In the genomic region with DNA sequence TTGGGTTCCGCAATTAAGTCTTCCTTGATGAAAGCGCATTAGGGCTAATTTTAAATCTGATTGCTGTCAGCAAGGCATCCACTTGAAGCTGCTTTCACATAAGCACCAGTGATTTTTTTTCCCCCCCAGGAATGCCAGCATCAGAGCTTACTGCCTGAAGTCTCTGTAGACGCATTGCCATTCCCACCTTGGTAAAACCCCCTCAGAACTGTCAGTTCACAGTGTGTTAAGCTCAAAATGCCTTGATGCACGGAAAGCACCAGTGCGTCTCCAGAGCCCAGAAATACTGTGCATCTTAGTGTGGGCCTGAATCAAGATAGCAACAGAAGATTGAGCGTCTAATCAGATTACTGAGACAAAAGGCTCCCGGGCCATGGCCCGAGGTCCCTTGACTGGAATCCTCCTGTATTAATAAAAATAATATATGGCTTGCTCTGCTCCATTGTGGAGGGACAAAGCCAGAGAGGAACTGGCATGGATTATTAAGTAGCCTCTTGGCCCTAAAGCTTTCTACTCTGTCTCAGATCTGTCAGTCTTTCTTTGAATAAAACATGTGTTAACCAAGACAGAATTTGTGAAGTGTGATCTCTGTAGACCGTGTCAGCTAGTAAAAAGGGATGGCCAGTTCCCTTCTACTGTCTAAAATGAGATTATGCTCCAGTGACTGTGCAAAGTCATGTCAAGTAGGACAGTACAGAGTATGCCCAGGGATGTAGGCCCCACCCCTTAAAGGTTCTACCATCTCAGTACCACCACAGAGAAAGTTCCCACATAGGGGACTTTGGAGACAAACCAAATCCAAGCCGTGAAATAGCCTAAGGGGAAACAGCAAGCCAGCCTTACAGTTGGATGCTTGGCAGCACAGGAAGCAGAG, we compare ENCODE assay signal across 17 mouse cellular contexts.
A peak's percentile ranks its signal among the peaks of the same experiment; 100 is the strongest.
DNase-seq lines count a peak whose midpoint lies in the region; ATAC-seq lines count a peak whose summit lies in the region.
"Had no signal": no experiment of that assay in that cellular context is flagged by ENCODE, and none has a peak within 500 bp of the region (broad histone marks: within the 10 kb centered on the region; RNA-seq: fewer than 3 reads in every experiment).

No protein-coding gene starts in this region.

- 55% methylated on average over 10 of the region's 10 CpGs for WGBS in kidney, embryonic 16.5 days
- WGBS in hindbrain, embryonic 13.5 days: 53% methylated on average over 10 of the region's 10 CpGs
- WGBS in midbrain, embryonic 14.5 days: 22% methylated on average over 10 of the region's 10 CpGs

- H3K27ac ChIP-seq in kidney, embryonic 16.5 days (ENCODE audit: low read length): no peak overlapping the region
- H3K27ac ChIP-seq in hindbrain, embryonic 13.5 days: peak overlapping the region; percentile 67
- peak overlapping the region; percentile 54 for H3K27ac ChIP-seq in midbrain, embryonic 14.5 days (replicated peaks; ENCODE audit: low read depth, low read length)
- H3K27ac ChIP-seq: lung, embryonic 15.5 days had no signal

- H3K9me3 ChIP-seq in kidney, embryonic 16.5 days (ENCODE audit: low read length): no peaks in the 10 kb centered on the region
- no peaks in the 10 kb centered on the region for H3K9me3 ChIP-seq in hindbrain, embryonic 13.5 days
- H3K9me3 ChIP-seq in midbrain, embryonic 14.5 days (ENCODE audit: control insufficient read depth, low read length): no peaks in the 10 kb centered on the region
- H3K9me3 ChIP-seq: G1E; lung, embryonic 15.5 days had no signal

- no peaks in the 10 kb centered on the region for H3K36me3 ChIP-seq in kidney, embryonic 16.5 days (ENCODE audit: insufficient read depth, low read length)
- H3K36me3 ChIP-seq in hindbrain, embryonic 13.5 days: no peaks in the 10 kb centered on the region
- H3K36me3 ChIP-seq in midbrain, embryonic 14.5 days (ENCODE audit: control insufficient read depth, insufficient read depth, low read length): no peaks in the 10 kb centered on the region
- H3K36me3 ChIP-seq: G1E; lung, embryonic 15.5 days had no signal

- H3K4me1 ChIP-seq in kidney, embryonic 16.5 days (ENCODE audit: insufficient read depth, low read length): no peaks in the 10 kb centered on the region
- H3K4me1 ChIP-seq in hindbrain, embryonic 13.5 days (replicated peaks): peaks cover 16% of the 10 kb centered on the region
- H3K4me1 ChIP-seq in midbrain, embryonic 14.5 days (ENCODE audit: control insufficient read depth, insufficient read depth, low read length): peaks cover 14% of the 10 kb centered on the region
- H3K4me1 ChIP-seq: lung, embryonic 15.5 days had no signal

- H3K4me3 ChIP-seq in kidney, embryonic 16.5 days (ENCODE audit: low read length): no peak overlapping the region
- no peak overlapping the region for H3K4me3 ChIP-seq in hindbrain, embryonic 13.5 days
- no peak overlapping the region for H3K4me3 ChIP-seq in midbrain, embryonic 14.5 days (replicated peaks; ENCODE audit: low read depth, low read length)
- H3K4me3 ChIP-seq: lung, embryonic 15.5 days; myocyte had no signal

- DNase-seq in kidney, postnatal 14 days: peak; percentile 19
- DNase-seq in midbrain, embryonic 14.5 days: peak; percentile 68
- DNase-seq in retina, postnatal 1 day: peak; percentile 55
- no peak for DNase-seq in cerebellum, postnatal 36 days
- no peak for DNase-seq in adrenal gland, postnatal 36 days
- DNase-seq: adrenal gland, adult 8-10 months; cerebellum, adult 9-10 months; heart, adult 11 months; left cerebral cortex, postnatal 4 days; right cerebral cortex, postnatal 4 days had no signal

- H3K27me3 ChIP-seq in kidney, embryonic 16.5 days (ENCODE audit: insufficient read depth, low read length): no peaks in the 10 kb centered on the region
- no peaks in the 10 kb centered on the region for H3K27me3 ChIP-seq in hindbrain, embryonic 13.5 days
- no peaks in the 10 kb centered on the region for H3K27me3 ChIP-seq in midbrain, embryonic 14.5 days (ENCODE audit: control insufficient read depth, insufficient read depth, low read length)
- H3K27me3 ChIP-seq: lung, embryonic 15.5 days had no signal

- no peak for ATAC-seq in kidney, embryonic 16.5 days (ENCODE audit: low FRiP score, low TSS enrichment)
- ATAC-seq in hindbrain, embryonic 13.5 days (ENCODE audit: low FRiP score): peak; percentile 57
- ATAC-seq in midbrain, embryonic 14.5 days (ENCODE audit: low FRiP score, low TSS enrichment): peak; percentile 77; the same call in 1 of the 2 replicates
- ATAC-seq: intestine, embryonic 16.5 days had no signal

- H3K9ac ChIP-seq in kidney, embryonic 16.5 days (replicated peaks; ENCODE audit: low read length): no peak overlapping the region
- no peak overlapping the region for H3K9ac ChIP-seq in hindbrain, embryonic 13.5 days
- H3K9ac ChIP-seq in midbrain, embryonic 14.5 days (replicated peaks; ENCODE audit: low read length): no peak overlapping the region
- H3K9ac ChIP-seq: lung, embryonic 15.5 days had no signal

- no peak overlapping the region for H3K4me2 ChIP-seq in kidney, embryonic 16.5 days (replicated peaks; ENCODE audit: low read depth, low read length)
- no peak overlapping the region for H3K4me2 ChIP-seq in hindbrain, embryonic 13.5 days
- H3K4me2 ChIP-seq in midbrain, embryonic 14.5 days (ENCODE audit: low read length): no peak overlapping the region
- H3K4me2 ChIP-seq: liver, embryonic 11.5 days; lung, embryonic 15.5 days had no signal

Comparison
In these comparisons a context has a peak if more than half of its experiments do, and no peak if none do; other contexts are left out.
1. DNase-seq: peak in kidney, postnatal 14 days (single experiment), midbrain, embryonic 14.5 days (single experiment) and retina, postnatal 1 day (single experiment); none in cerebellum, postnatal 36 days (0 of 2) and adrenal gland, postnatal 36 days (0 of 2).